Mouse (Mus musculus) thymus, adult 2 months (tissue): ENCODE measurements around the gene Gga1. TPM values are rescaled to one million over a fixed set of nuclear protein-coding genes. Genes with fewer than 3 reads are reported as not detected.

ENCODE experiments used
- DNase-seq: peaks from one replicate; pipeline ENCODE4 v3.0.0; 2021
- H3K27ac ChIP-seq: fragments of 200-500 bp; 2 replicates; pipeline ENCODE4 v1.5.1; 2012; ENCODE audit warnings: low read length, control low read depth; ENCODE audit not compliant: control insufficient read depth, insufficient read depth
- H3K27me3 ChIP-seq: fragments of 200-500 bp; 2 replicates; pipeline ENCODE4 v1.6.1; 2012; ENCODE audit warnings: mild to moderate bottlenecking, low read length, moderate library complexity, mixed read lengths; ENCODE audit not compliant: control insufficient read depth, insufficient read depth
- H3K36me3 ChIP-seq: fragments of 200-500 bp; 2 replicates; pipeline ENCODE4 v1.6.1; 2012; ENCODE audit warnings: mild to moderate bottlenecking, low read length, moderate library complexity; ENCODE audit not compliant: control insufficient read depth, insufficient read depth
- H3K4me1 ChIP-seq: fragments of 200-500 bp; replicated peaks from 2 replicates; pipeline ENCODE4 v1.6.1; 2012; ENCODE audit warnings: low read length; ENCODE audit not compliant: control insufficient read depth, insufficient read depth
- H3K4me3 ChIP-seq: fragments of 200-500 bp; 2 replicates; pipeline ENCODE4 v1.5.1; 2012; ENCODE audit warnings: mild to moderate bottlenecking, low read length, control low read depth, moderate library complexity; ENCODE audit not compliant: control insufficient read depth, insufficient read depth
- CTCF ChIP-seq: fragments of 200-500 bp; IDR thresholded peaks from 2 replicates; pipeline ENCODE4 v1.5.1; 2012; ENCODE audit warnings: mild to moderate bottlenecking, control low read depth, low read length, moderate library complexity, borderline replicate concordance; ENCODE audit not compliant: control insufficient read depth, poor library complexity, insufficient read depth; ENCODE audit errors: extremely low read depth
- POLR2A ChIP-seq: fragments of 200-500 bp; IDR thresholded peaks from 2 replicates; pipeline ENCODE4 v1.6.1; 2012; ENCODE audit warnings: mild to moderate bottlenecking, low read length, control low read depth, moderate library complexity; ENCODE audit not compliant: control insufficient read depth, poor library complexity, insufficient read depth; ENCODE audit errors: extremely low read depth
- WGBS: fragments of 180-500 bp; shearing (Covaris S2); methylation state at CpG from one replicate; pipeline ENCODE4 v1.1.7; 2018; 5-methylcytosine and 5-hydroxymethylcytosine counted together
- polyA plus RNA-seq: library from polyadenylated mRNA; depleted of rRNA; stranded (reverse); fragments of >200 nt; gene quantifications from 2 replicates; pipeline ENCODE4 v1.2.3, GENCODE M21; 2012

Gga1 gene
- polyA plus RNA-seq, 1 experiment: 137 TPM

GRCm38 (mm10) chr15:78840751-78841150 is 36.2 kb upstream of the Gga1 start:
- Histone ChIP-seq H3K27me3 (peaks cover 13% of the 10 kb centered on the region), H3K4me1 (peaks cover 27% of the 10 kb centered on the region), H3K36me3 (no peaks in the 10 kb centered on the region), H3K4me3 (no peak overlapping the region), H3K27ac (no peak overlapping the region)
- no peak for DNase-seq
- 90% methylated on average over 11 of the region's 11 CpGs for WGBS
- TF ChIP-seq POLR2A (no peak), CTCF (no peak)

GRCm38 (mm10) chr15:78841161-78841790 is 35.7 kb upstream of the Gga1 start:
- 94% methylated on average over 6 of the region's 6 CpGs for WGBS
- Histone ChIP-seq H3K27ac (no peak overlapping the region), H3K27me3 (peaks cover 13% of the 10 kb centered on the region), H3K4me1 (peaks cover 24% of the 10 kb centered on the region), H3K4me3 (no peak overlapping the region), H3K36me3 (no peaks in the 10 kb centered on the region)
- TF ChIP-seq POLR2A (no peak), CTCF (no peak)
- DNase-seq: no peak

GRCm38 (mm10) chr15:78842371-78843163 is 34.4 kb upstream of the Gga1 start, which contains the start of gene Cdc42ep1:
Cdc42ep1 (plus strand) TSS chr15:78842624.
- H3K4me1 ChIP-seq: peaks cover 24% of the 10 kb centered on the region
- H3K27me3 ChIP-seq: peaks cover 13% of the 10 kb centered on the region
- peak within 1 kb of the TSS; percentile 24 for H3K4me3 ChIP-seq
- TF ChIP-seq CTCF (no peak), POLR2A (no peak)
- WGBS: 2% methylated on average over 85 of the region's 86 CpGs
- H3K36me3 ChIP-seq: no peaks in the 10 kb centered on the region
- no peak for DNase-seq
- no peak within 1 kb of the TSS for H3K27ac ChIP-seq

GRCm38 (mm10) chr15:78843581-78844469 is 33.2 kb upstream of the Gga1 start:
- Histone ChIP-seq H3K4me1 (peaks cover 24% of the 10 kb centered on the region), H3K4me3 (no peak overlapping the region), H3K36me3 (no peaks in the 10 kb centered on the region), H3K27ac (no peak overlapping the region), H3K27me3 (peaks cover 13% of the 10 kb centered on the region)
- 31% methylated on average over 21 of the region's 21 CpGs for WGBS
- DNase-seq: peak; percentile 79
- TF ChIP-seq CTCF (peak; percentile 55; the same call in 1 of the 2 replicates), POLR2A (no peak)

GRCm38 (mm10) chr15:78844791-78845190 is 32.2 kb upstream of the Gga1 start:
- Histone ChIP-seq H3K27ac (no peak overlapping the region), H3K36me3 (no peaks in the 10 kb centered on the region), H3K4me3 (no peak overlapping the region), H3K4me1 (peaks cover 24% of the 10 kb centered on the region), H3K27me3 (peaks cover 13% of the 10 kb centered on the region)
- WGBS: 79% methylated on average over 9 of the region's 9 CpGs
- no peak for DNase-seq
- TF ChIP-seq POLR2A: no peak
- TF ChIP-seq CTCF: no peak

GRCm38 (mm10) chr15:78845321-78845720 is 31.7 kb upstream of the Gga1 start:
- TF ChIP-seq CTCF: no peak
- TF ChIP-seq POLR2A: no peak
- no peak overlapping the region for H3K27ac ChIP-seq
- H3K36me3 ChIP-seq: no peaks in the 10 kb centered on the region
- 91% methylated on average over 11 of the region's 11 CpGs for WGBS
- H3K4me3 ChIP-seq: no peak overlapping the region
- no peak for DNase-seq
- H3K4me1 ChIP-seq: peaks cover 24% of the 10 kb centered on the region
- H3K27me3 ChIP-seq: peaks cover 13% of the 10 kb centered on the region
